Mouse (Mus musculus): Measurements from ENCODE around the gene Slc41a1.
"Not testable (repeated sequence)": the region's sequence is repeated elsewhere in the genome, so short reads cannot be mapped to it uniquely, and the experiment has no call there.

Gene Slc41a1

GRCm38 (mm10) chr1:131827207-131827786 lies at the start of gene Slc41a1:
TSS of gene Slc41a1 (plus strand) at chr1:131827493.
- DNase-seq (ENCODE audit: low spot score in 2 of 2), result peak; percentile 16 to 34

- no peak for DNase-seq (ENCODE audit: low spot score in 2 of 2)
Observed at GRCm38 (mm10) chr1:131794591-131794990, 32.7 kb upstream of the Slc41a1 start.

- DNase-seq (ENCODE audit: low spot score in 2 of 2), result no peak
Observed at GRCm38 (mm10) chr1:131795171-131795570, 32.1 kb upstream of the Slc41a1 start.

- no peak for DNase-seq (ENCODE audit: low spot score in 2 of 2)
Observed at GRCm38 (mm10) chr1:131797202-131797909, 29.9 kb upstream of the Slc41a1 start, which contains the start of gene Pm20d1. TSS of gene Pm20d1 (plus strand) at chr1:131797381.

DNA sequence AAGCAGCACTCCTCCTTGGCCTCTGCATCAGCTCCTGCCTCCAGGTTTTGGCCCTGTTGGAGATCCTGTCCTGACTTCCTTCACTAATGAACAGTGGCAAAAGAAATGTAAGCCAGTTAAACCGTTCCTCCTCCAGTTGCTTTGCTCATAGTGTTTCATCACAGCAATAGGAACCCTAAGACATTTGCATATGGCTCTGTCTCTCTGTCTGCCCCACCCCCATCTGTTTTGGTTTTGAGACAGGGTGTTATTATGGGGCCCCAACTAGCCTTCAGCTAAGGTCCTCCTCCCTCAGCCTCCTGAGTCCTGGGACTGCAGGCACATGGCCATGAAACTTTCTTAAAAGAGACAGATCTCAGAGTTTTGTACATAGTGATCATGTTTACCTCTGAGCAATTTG lies 27.3 kb upstream of the Slc41a1 start:
- DNase-seq (ENCODE audit: low spot score in 2 of 2), result no peak

GRCm38 (mm10) chr1:131801071-131801470 lies 26.2 kb upstream of the Slc41a1 start:
- DNase-seq (ENCODE audit: low spot score in 2 of 2), result no peak

DNA sequence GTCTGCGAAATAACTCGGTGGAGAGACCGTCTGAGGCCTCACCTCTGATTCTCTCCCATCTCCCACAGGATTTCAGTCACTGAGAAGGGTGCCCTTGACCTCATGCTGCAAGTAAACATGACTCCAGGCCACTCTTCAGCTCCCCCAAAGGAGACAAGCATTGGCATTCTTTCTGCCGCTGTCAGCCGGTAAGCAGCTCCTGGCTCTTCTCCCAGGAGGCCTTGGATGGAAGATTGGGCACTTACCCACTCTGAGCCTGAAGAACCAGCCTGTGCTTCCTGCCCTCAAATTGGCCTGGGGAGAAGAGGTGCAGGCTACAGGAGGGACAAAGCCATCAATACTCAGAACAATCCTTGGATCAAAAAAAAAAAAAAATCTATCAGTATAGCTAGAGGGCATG lies 24.6 kb upstream of the Slc41a1 start:
- DNase-seq (ENCODE audit: low spot score in 2 of 2), result no peak

DNA sequence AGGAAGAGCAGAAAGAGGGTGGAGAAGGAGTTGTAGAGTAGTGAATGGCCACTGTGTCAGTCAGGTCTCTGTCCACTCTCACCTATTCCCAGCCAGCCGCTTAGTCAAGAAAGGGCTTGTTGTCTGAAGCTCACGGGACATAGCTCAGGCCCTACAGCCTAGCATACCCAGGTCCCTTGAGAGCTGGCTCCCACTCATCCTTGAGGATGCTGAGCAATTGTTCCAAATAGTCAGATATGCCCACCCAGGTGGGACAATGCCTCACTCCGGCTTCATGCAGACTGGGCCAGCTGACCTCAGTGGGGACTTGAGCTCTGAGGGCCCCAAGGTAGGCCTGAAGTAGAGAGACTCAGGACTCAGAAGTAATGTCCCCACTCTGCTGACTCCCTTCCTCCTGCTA lies 23.1 kb upstream of the Slc41a1 start:
- no peak for DNase-seq (ENCODE audit: low spot score in 2 of 2)

GRCm38 (mm10) chr1:131808986-131809385 lies 18.3 kb upstream of the Slc41a1 start:
- no peak for DNase-seq (ENCODE audit: low spot score in 2 of 2)

DNA sequence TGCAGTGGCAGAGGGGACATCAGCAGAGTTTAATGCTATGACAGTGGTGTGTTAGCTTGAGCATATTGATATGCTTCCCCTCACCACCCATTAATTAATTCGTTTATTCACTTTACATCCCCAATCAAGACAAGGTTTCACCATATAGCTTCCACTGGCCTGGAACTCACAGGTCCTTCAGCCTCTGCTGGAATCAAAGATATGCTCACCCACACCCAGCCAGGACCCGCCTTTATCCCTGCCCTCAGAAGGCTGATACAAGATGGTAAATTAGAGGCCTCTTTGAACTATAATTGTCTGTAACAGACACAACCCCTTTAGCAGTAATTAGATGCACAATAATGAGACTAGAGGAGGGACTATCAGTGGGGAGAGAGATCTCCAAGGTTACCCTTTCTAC lies 17.6 kb upstream of the Slc41a1 start:
- DNase-seq (ENCODE audit: low spot score in 2 of 2), result no peak

DNA sequence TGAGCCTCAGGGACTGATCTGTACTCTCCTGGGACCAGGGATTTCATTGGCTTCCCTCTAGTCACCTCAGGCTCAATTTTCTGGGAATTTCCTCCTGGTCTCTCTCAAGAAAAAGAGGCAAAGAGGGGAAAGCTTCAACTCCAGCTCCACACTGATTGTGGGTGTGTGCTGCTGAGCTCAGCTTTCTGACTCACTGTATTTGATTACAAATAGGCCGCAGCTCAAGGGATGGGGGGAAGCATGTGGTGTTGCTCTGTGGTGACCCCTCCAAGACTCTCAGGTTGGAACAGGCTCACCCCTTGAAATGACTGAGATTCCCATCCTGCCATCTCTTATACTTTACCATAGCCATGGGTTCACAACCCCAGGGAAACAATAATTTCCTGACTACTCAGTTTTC lies 15.9 kb upstream of the Slc41a1 start:
- DNase-seq (ENCODE audit: low spot score in 2 of 2), result no peak

DNA sequence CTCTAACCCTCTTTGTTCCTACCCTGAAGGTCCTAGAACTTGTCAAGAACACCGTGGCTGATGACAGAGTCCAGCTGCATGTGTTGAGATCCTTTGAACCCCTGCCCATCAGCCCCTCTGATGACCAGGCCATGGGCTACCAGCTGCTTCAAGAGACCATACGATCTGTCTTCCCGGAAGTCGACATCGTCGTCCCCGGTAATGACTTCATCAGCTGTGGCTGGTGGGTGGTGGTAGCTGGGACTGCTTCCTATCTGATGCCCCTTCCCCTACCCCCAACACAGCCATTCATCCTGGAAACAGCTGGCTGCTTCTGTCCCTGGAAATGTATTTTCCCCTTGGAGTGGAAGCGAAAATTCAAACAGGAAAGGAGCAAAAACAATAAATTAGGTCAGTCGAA lies 15.3 kb upstream of the Slc41a1 start:
- DNase-seq (ENCODE audit: low spot score in 2 of 2), result no peak

- DNase-seq (ENCODE audit: low spot score in 2 of 2), result no peak
Observed at GRCm38 (mm10) chr1:131812631-131813295, 14.5 kb upstream of the Slc41a1 start.

DNA sequence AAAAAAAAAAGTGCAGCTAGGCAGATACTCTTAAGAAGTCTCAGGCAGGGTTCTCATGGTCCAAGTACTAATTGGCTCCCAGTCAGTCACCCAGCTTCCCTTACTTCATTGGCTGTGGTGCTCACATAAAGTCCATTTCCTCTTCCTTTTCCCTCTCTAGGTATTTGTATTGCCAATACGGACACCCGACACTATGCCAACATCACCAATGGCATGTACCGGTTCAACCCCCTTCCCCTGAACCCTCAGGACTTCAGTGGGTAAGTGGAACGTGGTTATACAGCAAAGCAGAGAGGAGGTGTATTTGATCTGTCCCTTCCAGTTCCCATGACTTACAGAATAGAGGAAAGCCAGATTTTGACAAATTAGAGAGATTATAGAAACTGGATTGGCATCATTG lies 13.6 kb upstream of the Slc41a1 start:
- no peak for DNase-seq (ENCODE audit: low spot score in 2 of 2)

DNA sequence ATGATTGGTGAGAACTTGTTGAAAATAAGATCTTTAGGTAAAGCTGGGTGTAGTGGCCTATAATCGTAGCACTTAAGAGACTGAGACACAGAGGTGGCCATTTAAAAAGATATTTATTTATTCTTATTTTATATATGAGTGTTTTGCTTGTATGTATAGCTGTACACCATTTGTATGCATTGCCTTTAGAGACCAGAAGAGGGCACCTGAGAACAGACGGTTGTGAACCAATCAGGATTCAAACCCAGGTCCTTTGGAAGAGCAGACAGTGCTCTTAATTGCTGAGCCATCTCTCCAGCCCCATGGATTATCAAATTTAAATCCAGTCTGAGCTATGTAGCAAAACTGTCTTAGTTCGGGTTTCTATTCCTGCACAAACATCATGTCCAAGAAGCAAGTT lies 13.1 kb upstream of the Slc41a1 start:
- DNase-seq (ENCODE audit: low spot score in 2 of 2), result no peak

DNA sequence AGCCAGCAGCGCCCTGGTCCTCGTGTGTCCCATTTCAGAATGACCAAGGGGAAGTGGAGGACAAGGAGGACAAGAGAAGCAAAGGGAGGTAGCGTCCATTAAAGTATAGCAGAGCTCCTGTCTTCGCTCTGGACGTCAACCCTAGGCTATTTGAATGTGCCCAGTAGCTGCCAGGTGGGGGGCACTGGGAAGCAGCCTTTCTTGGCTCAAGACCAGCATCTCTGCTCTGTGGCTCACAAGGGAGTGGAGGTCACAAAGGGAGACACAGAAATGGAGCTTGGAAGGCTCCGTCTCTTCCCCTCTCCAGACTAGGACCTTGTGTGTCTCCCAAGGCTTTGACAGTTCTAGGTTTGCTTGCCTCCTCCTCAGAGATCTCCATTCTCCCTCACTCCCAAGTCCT lies 10.4 kb upstream of the Slc41a1 start:
- DNase-seq (ENCODE audit: low spot score in 2 of 2), result no peak

- not testable (repeated sequence) for DNase-seq (ENCODE audit: low spot score in 2 of 2)
Observed at GRCm38 (mm10) chr1:131820353-131820752, 6.9 kb upstream of the Slc41a1 start.

GRCm38 (mm10) chr1:131820887-131821328 lies 6.4 kb upstream of the Slc41a1 start:
- DNase-seq (ENCODE audit: low spot score in 2 of 2), result no peak

- DNase-seq (ENCODE audit: low spot score in 2 of 2), result no peak
Observed at GRCm38 (mm10) chr1:131822292-131822691, 5.0 kb upstream of the Slc41a1 start.

- DNase-seq (ENCODE audit: low spot score in 2 of 2), result no peak
Observed at GRCm38 (mm10) chr1:131822856-131823492, 4.3 kb upstream of the Slc41a1 start.

- no peak for DNase-seq (ENCODE audit: low spot score in 2 of 2)
Observed at GRCm38 (mm10) chr1:131823563-131823962, 3.7 kb upstream of the Slc41a1 start.

DNA sequence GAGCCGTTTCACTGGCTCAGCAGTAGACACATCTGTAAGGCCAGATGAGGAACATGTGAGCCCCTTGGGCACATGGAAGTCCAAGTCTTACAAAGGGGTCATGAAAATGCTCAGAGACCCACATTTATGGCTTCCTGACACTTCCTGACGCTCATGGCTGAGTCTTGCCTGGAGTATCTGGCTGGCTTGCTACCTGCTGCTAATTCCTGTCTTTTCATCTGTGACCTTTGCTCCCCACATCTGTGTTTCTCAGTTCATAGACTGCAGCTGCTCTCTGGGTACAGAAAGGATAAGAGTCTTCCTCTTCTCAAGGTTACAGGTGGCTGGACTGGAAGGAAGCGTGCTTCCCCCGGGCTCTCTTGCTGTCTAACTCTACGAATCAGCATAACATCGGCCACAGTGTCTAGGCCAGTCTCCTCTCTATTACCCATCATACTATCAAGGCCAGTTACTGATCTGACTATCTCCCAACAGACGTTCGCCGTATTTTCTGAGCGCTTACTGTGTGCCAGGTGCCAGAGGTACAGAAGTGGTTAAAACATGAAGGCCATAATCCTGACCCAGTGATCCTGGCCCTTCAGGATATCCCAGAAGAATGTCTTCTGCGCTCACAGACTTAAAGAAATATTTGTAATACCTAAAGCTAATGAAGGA lies 2.6 kb upstream of the Slc41a1 start:
- no peak for DNase-seq (ENCODE audit: low spot score in 2 of 2)

Measured in spleen, postnatal 36 days (tissue).